Mouse (Mus musculus) thymus, adult 2 months (tissue): ENCODE data around the gene Mau2.
"Not testable (repeated sequence)": the region's sequence is repeated elsewhere in the genome, so short reads cannot be mapped to it uniquely, and the experiment has no call there.

Experiments used
- CTCF ChIP-seq: fragments of 200-500 bp; IDR thresholded peaks from 2 replicates; pipeline ENCODE4 v1.5.1; 2012; ENCODE audit warnings: mild to moderate bottlenecking, control low read depth, low read length, moderate library complexity, borderline replicate concordance; ENCODE audit not compliant: control insufficient read depth, poor library complexity, insufficient read depth; ENCODE audit errors: extremely low read depth
- POLR2A ChIP-seq: fragments of 200-500 bp; IDR thresholded peaks from 2 replicates; pipeline ENCODE4 v1.6.1; 2012; ENCODE audit warnings: mild to moderate bottlenecking, low read length, control low read depth, moderate library complexity; ENCODE audit not compliant: control insufficient read depth, poor library complexity, insufficient read depth; ENCODE audit errors: extremely low read depth

- not testable (repeated sequence) for TF ChIP-seq POLR2A, CTCF
Observed at GRCm38 (mm10) chr8:70001892-70002191, 40.7 kb downstream of the Mau2 start.
